Mouse (Mus musculus): Measurements from ENCODE around the gene Pigg. TPM values are rescaled to one million over a fixed set of nuclear protein-coding genes. Genes with fewer than 3 reads are reported as not detected.

The Pigg gene
- polyA plus RNA-seq, 1 experiment = 16.6 TPM

GRCm38 (mm10) chr5:108357862-108358261 is 45.5 kb downstream of the Pigg start:
- no peaks in the 10 kb centered on the region for H3K4me1 ChIP-seq (ENCODE audit: control insufficient read depth, insufficient read depth, low read length)
- no peaks in the 10 kb centered on the region for H3K27me3 ChIP-seq (replicated peaks; ENCODE audit: control insufficient read depth, insufficient read depth, low read length)
- no peak overlapping the region for H3K27ac ChIP-seq (ENCODE audit: insufficient read depth, low read depth, low read length)
- no peak for TF ChIP-seq POLR2A (IDR thresholded peaks at IDR 0.05; ENCODE audit: low read depth, low read length)
- no peak for TF ChIP-seq CTCF (conservative IDR thresholded peaks at IDR 0.05; ENCODE audit: insufficient read depth, insufficient read length, low read depth, low read length)
- no peak for DNase-seq
- 95% methylated on average over 1 of the region's 1 CpGs for WGBS
- H3K36me3 ChIP-seq (ENCODE audit: control insufficient read depth, insufficient read depth, low read length) = no peaks in the 10 kb centered on the region
- no peak overlapping the region for H3K4me3 ChIP-seq (ENCODE audit: insufficient read depth, low read depth, low read length)

- DNase-seq = no peak
- H3K4me1 ChIP-seq (ENCODE audit: control insufficient read depth, insufficient read depth, low read length) = no peaks in the 10 kb centered on the region
- no peaks in the 10 kb centered on the region for H3K27me3 ChIP-seq (replicated peaks; ENCODE audit: control insufficient read depth, insufficient read depth, low read length)
- H3K4me3 ChIP-seq (ENCODE audit: insufficient read depth, low read depth, low read length) = no peak overlapping the region
- no peaks in the 10 kb centered on the region for H3K36me3 ChIP-seq (ENCODE audit: control insufficient read depth, insufficient read depth, low read length)
- H3K27ac ChIP-seq (ENCODE audit: insufficient read depth, low read depth, low read length) = no peak overlapping the region
- TF ChIP-seq POLR2A (IDR thresholded peaks at IDR 0.05; ENCODE audit: low read depth, low read length) (no peak), CTCF (conservative IDR thresholded peaks at IDR 0.05; ENCODE audit: insufficient read depth, insufficient read length, low read depth, low read length) (no peak)
- WGBS = 88% methylated on average over 9 of the region's 9 CpGs
These were observed 47.1 kb downstream of the Pigg start for GRCm38 (mm10) chr5:108359491-108359890.

GRCm38 (mm10) chr5:108360211-108360610 is 47.8 kb downstream of the Pigg start:
- DNase-seq = no peak
- Histone ChIP-seq H3K27me3 (replicated peaks; ENCODE audit: control insufficient read depth, insufficient read depth, low read length) (no peaks in the 10 kb centered on the region), H3K36me3 (ENCODE audit: control insufficient read depth, insufficient read depth, low read length) (no peaks in the 10 kb centered on the region), H3K4me1 (ENCODE audit: control insufficient read depth, insufficient read depth, low read length) (no peaks in the 10 kb centered on the region), H3K4me3 (ENCODE audit: insufficient read depth, low read depth, low read length) (no peak overlapping the region), H3K27ac (ENCODE audit: insufficient read depth, low read depth, low read length) (no peak overlapping the region)
- TF ChIP-seq POLR2A (IDR thresholded peaks at IDR 0.05; ENCODE audit: low read depth, low read length) = no peak
- no peak for TF ChIP-seq CTCF (conservative IDR thresholded peaks at IDR 0.05; ENCODE audit: insufficient read depth, insufficient read length, low read depth, low read length)
- 75% methylated on average over 4 of the region's 4 CpGs for WGBS

- Histone ChIP-seq H3K27ac (ENCODE audit: insufficient read depth, low read depth, low read length) (no peak overlapping the region), H3K36me3 (ENCODE audit: control insufficient read depth, insufficient read depth, low read length) (no peaks in the 10 kb centered on the region), H3K4me3 (ENCODE audit: insufficient read depth, low read depth, low read length) (no peak overlapping the region), H3K27me3 (replicated peaks; ENCODE audit: control insufficient read depth, insufficient read depth, low read length) (peaks cover 3% of the 10 kb centered on the region; the same call in 1 of the 2 replicates), H3K4me1 (ENCODE audit: control insufficient read depth, insufficient read depth, low read length) (no peaks in the 10 kb centered on the region)
- DNase-seq = no peak
- TF ChIP-seq CTCF (conservative IDR thresholded peaks at IDR 0.05; ENCODE audit: insufficient read depth, insufficient read length, low read depth, low read length) = no peak
- TF ChIP-seq POLR2A (IDR thresholded peaks at IDR 0.05; ENCODE audit: low read depth, low read length) = no peak
- WGBS = 33% methylated on average over 3 of the region's 3 CpGs
These were observed 49.9 kb downstream of the Pigg start for GRCm38 (mm10) chr5:108362330-108362729.

GRCm38 (mm10) chr5:108366328-108366983 is 54.0 kb downstream of the Pigg start:
- peaks cover 3% of the 10 kb centered on the region; the same call in 1 of the 2 replicates for H3K27me3 ChIP-seq (replicated peaks; ENCODE audit: control insufficient read depth, insufficient read depth, low read length)
- 4% methylated on average over 60 of the region's 60 CpGs for WGBS
- no peaks in the 10 kb centered on the region for H3K36me3 ChIP-seq (ENCODE audit: control insufficient read depth, insufficient read depth, low read length)
- DNase-seq = no peak
- H3K27ac ChIP-seq (ENCODE audit: insufficient read depth, low read depth, low read length) = no peak overlapping the region
- H3K4me3 ChIP-seq (ENCODE audit: insufficient read depth, low read depth, low read length) = peak overlapping the region; percentile 57
- no peak for TF ChIP-seq POLR2A (IDR thresholded peaks at IDR 0.05; ENCODE audit: low read depth, low read length)
- no peak for TF ChIP-seq CTCF (conservative IDR thresholded peaks at IDR 0.05; ENCODE audit: insufficient read depth, insufficient read length, low read depth, low read length)
- H3K4me1 ChIP-seq (ENCODE audit: control insufficient read depth, insufficient read depth, low read length) = peaks cover 3% of the 10 kb centered on the region; the same call in 1 of the 2 replicates

- DNase-seq = peak; percentile 28
- H3K27me3 ChIP-seq (replicated peaks; ENCODE audit: control insufficient read depth, insufficient read depth, low read length) = peaks cover 3% of the 10 kb centered on the region; the same call in 1 of the 2 replicates
- WGBS = under 1% methylated on average over 85 of the region's 100 CpGs
- no peaks in the 10 kb centered on the region for H3K36me3 ChIP-seq (ENCODE audit: control insufficient read depth, insufficient read depth, low read length)
- peaks cover 3% of the 10 kb centered on the region; the same call in 1 of the 2 replicates for H3K4me1 ChIP-seq (ENCODE audit: control insufficient read depth, insufficient read depth, low read length)
- TF ChIP-seq CTCF (conservative IDR thresholded peaks at IDR 0.05; ENCODE audit: insufficient read depth, insufficient read length, low read depth, low read length) (no peak), POLR2A (IDR thresholded peaks at IDR 0.05; ENCODE audit: low read depth, low read length) (no peak)
- peak overlapping the region; percentile 57; the same call in 1 of the 2 replicates for H3K4me3 ChIP-seq (ENCODE audit: insufficient read depth, low read depth, low read length)
- no peak overlapping the region for H3K27ac ChIP-seq (ENCODE audit: insufficient read depth, low read depth, low read length)
These were observed 54.8 kb downstream of the Pigg start for GRCm38 (mm10) chr5:108366984-108367841.

GRCm38 (mm10) chr5:108367871-108368332 is 55.5 kb downstream of the Pigg start, which contains the start of gene Gm42517:
Gm42517 (minus strand) TSS chr5:108367922.
- peaks cover 3% of the 10 kb centered on the region; the same call in 1 of the 2 replicates for H3K27me3 ChIP-seq (replicated peaks; ENCODE audit: control insufficient read depth, insufficient read depth, low read length)
- DNase-seq = no peak
- peak within 1 kb of the TSS; percentile 57 for H3K4me3 ChIP-seq (ENCODE audit: insufficient read depth, low read depth, low read length)
- H3K4me1 ChIP-seq (ENCODE audit: control insufficient read depth, insufficient read depth, low read length) = peaks cover 3% of the 10 kb centered on the region; the same call in 1 of the 2 replicates
- 1% methylated on average over 34 of the region's 36 CpGs for WGBS
- H3K36me3 ChIP-seq (ENCODE audit: control insufficient read depth, insufficient read depth, low read length) = no peaks in the 10 kb centered on the region
- no peak within 1 kb of the TSS for H3K27ac ChIP-seq (ENCODE audit: insufficient read depth, low read depth, low read length)
- TF ChIP-seq CTCF (conservative IDR thresholded peaks at IDR 0.05; ENCODE audit: insufficient read depth, insufficient read length, low read depth, low read length) (no peak), POLR2A (IDR thresholded peaks at IDR 0.05; ENCODE audit: low read depth, low read length) (no peak)

Data from kidney, adult 2 months (tissue).